Mouse (Mus musculus): Measurements from ENCODE around the gene Aicda. TPM values are rescaled to one million over a fixed set of nuclear protein-coding genes. Genes with fewer than 3 reads are reported as not detected.
"Not testable (repeated sequence)": the region's sequence is repeated elsewhere in the genome, so short reads cannot be mapped to it uniquely, and the experiment has no call there.

Aicda gene
- polyA plus RNA-seq, 1 experiment from 2014 or later: not detected

GRCm38 (mm10) chr6:122562463-122562862, 8.9 kb downstream of the Aicda start:
- peak; percentile 37 for ATAC-seq (replicated peaks; ENCODE audit: low FRiP score)
- peak; percentile 80 for DNase-seq (ENCODE audit: low spot score)
- Histone ChIP-seq H3K4me1 (replicated peaks; ENCODE audit: control insufficient read depth, insufficient read depth, low read length) (no peaks in the 10 kb centered on the region; the same call in 1 of the 2 replicates), H3K36me3 (ENCODE audit: control insufficient read depth, insufficient read depth, low read length) (no peaks in the 10 kb centered on the region), H3K27me3 (ENCODE audit: control insufficient read depth, insufficient read depth, low read length) (no peaks in the 10 kb centered on the region), H3K27ac (ENCODE audit: low read depth, low read length) (no peak overlapping the region), H3K9me3 (ENCODE audit: control insufficient read depth, low read length) (no peaks in the 10 kb centered on the region), H3K4me2 (ENCODE audit: low read depth, low read length, severe bottlenecking) (no peak overlapping the region), H3K4me3 (ENCODE audit: low read depth, low read length) (no peak overlapping the region), H3K9ac (ENCODE audit: low read length) (no peak overlapping the region)
- 2% methylated on average over 6 of the region's 6 CpGs for WGBS

- ATAC-seq (replicated peaks; ENCODE audit: low FRiP score) (no peak), DNase-seq (ENCODE audit: low spot score) (no peak)
- WGBS: 90% methylated on average over 9 of the region's 9 CpGs
- no peaks in the 10 kb centered on the region for H3K27me3 ChIP-seq (ENCODE audit: control insufficient read depth, insufficient read depth, low read length)
- no peak overlapping the region for H3K4me2 ChIP-seq (ENCODE audit: low read depth, low read length, severe bottlenecking)
- no peak overlapping the region for H3K27ac ChIP-seq (ENCODE audit: low read depth, low read length)
- no peaks in the 10 kb centered on the region; the same call in 1 of the 2 replicates for H3K4me1 ChIP-seq (replicated peaks; ENCODE audit: control insufficient read depth, insufficient read depth, low read length)
- H3K9me3 ChIP-seq (ENCODE audit: control insufficient read depth, low read length): no peaks in the 10 kb centered on the region
- H3K4me3 ChIP-seq (ENCODE audit: low read depth, low read length): no peak overlapping the region
- no peak overlapping the region for H3K9ac ChIP-seq (ENCODE audit: low read length)
- H3K36me3 ChIP-seq (ENCODE audit: control insufficient read depth, insufficient read depth, low read length): no peaks in the 10 kb centered on the region
Measured at GRCm38 (mm10) chr6:122565070-122565784, 11.6 kb downstream of the Aicda start.

- Histone ChIP-seq H3K9me3 (ENCODE audit: control insufficient read depth, low read length) (no peaks in the 10 kb centered on the region), H3K4me3 (ENCODE audit: low read depth, low read length) (no peak overlapping the region), H3K27me3 (ENCODE audit: control insufficient read depth, insufficient read depth, low read length) (no peaks in the 10 kb centered on the region), H3K4me1 (replicated peaks; ENCODE audit: control insufficient read depth, insufficient read depth, low read length) (no peaks in the 10 kb centered on the region), H3K4me2 (ENCODE audit: low read depth, low read length, severe bottlenecking) (no peak overlapping the region), H3K27ac (ENCODE audit: low read depth, low read length) (no peak overlapping the region), H3K36me3 (ENCODE audit: control insufficient read depth, insufficient read depth, low read length) (no peaks in the 10 kb centered on the region), H3K9ac (ENCODE audit: low read length) (no peak overlapping the region)
- 72% methylated on average over 5 of the region's 5 CpGs for WGBS
- DNase-seq (ENCODE audit: low spot score) (no peak), ATAC-seq (replicated peaks; ENCODE audit: low FRiP score) (no peak)
Measured at GRCm38 (mm10) chr6:122569113-122569512, 15.5 kb downstream of the Aicda start.

DNA sequence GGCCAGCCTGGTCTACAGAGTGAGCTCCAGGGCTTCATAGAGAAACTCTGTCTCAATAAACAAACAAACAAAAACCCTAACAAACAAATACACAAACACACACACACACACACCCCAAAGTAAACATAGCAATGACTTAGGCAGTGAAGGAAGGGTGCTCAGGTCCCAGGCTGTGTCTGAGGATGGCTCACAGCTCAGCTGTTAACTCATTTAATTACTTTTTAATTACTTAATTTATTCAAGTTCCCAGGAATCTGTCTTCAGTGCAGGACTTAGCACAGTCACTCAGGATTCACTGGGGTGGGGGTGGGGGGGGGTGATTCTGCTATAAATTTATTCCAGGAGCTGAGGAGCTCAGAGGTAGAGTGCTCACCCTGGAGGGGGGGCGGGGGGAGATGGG, 16.2 kb downstream of the Aicda start:
- H3K36me3 ChIP-seq (ENCODE audit: control insufficient read depth, insufficient read depth, low read length): no peaks in the 10 kb centered on the region
- ATAC-seq (replicated peaks; ENCODE audit: low FRiP score): peak; percentile 30
- 79% methylated on average over 1 of the region's 1 CpGs for WGBS
- DNase-seq (ENCODE audit: low spot score): no peak
- no peaks in the 10 kb centered on the region for H3K4me1 ChIP-seq (replicated peaks; ENCODE audit: control insufficient read depth, insufficient read depth, low read length)
- no peaks in the 10 kb centered on the region for H3K27me3 ChIP-seq (ENCODE audit: control insufficient read depth, insufficient read depth, low read length)
- H3K9me3 ChIP-seq (ENCODE audit: control insufficient read depth, low read length): no peaks in the 10 kb centered on the region
- no peak overlapping the region for H3K4me2 ChIP-seq (ENCODE audit: low read depth, low read length, severe bottlenecking)
- H3K27ac ChIP-seq (ENCODE audit: low read depth, low read length): no peak overlapping the region
- no peak overlapping the region for H3K9ac ChIP-seq (ENCODE audit: low read length)
- no peak overlapping the region for H3K4me3 ChIP-seq (ENCODE audit: low read depth, low read length)

- Histone ChIP-seq H3K36me3 (ENCODE audit: control insufficient read depth, insufficient read depth, low read length) (no peaks in the 10 kb centered on the region), H3K4me2 (ENCODE audit: low read depth, low read length, severe bottlenecking) (no peak overlapping the region), H3K4me3 (ENCODE audit: low read depth, low read length) (no peak overlapping the region), H3K27me3 (ENCODE audit: control insufficient read depth, insufficient read depth, low read length) (no peaks in the 10 kb centered on the region), H3K4me1 (replicated peaks; ENCODE audit: control insufficient read depth, insufficient read depth, low read length) (no peaks in the 10 kb centered on the region), H3K9ac (ENCODE audit: low read length) (no peak overlapping the region), H3K9me3 (ENCODE audit: control insufficient read depth, low read length) (no peaks in the 10 kb centered on the region), H3K27ac (ENCODE audit: low read depth, low read length) (no peak overlapping the region)
- DNase-seq (ENCODE audit: low spot score): no peak
- no peak for ATAC-seq (replicated peaks; ENCODE audit: low FRiP score)
- WGBS: 74% methylated on average over 8 of the region's 8 CpGs
Measured at GRCm38 (mm10) chr6:122570695-122571616, 17.4 kb downstream of the Aicda start.

DNA sequence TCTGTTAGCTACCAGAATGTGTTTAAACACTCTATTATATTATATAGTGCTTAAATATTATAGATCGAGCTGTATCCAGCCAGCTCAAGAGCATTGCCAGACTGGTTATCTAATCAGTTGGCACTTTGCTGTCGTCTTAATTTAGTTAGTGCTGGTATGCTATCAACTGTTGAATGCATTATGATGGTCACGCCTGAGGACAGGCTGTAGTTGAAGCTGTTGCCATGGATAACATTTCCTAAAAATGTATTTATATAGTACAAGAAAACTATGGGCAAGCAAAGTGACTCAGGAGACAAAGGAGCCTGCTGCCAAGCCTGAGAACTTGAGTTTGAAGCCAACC, 18.0 kb downstream of the Aicda start:
- ATAC-seq (replicated peaks; ENCODE audit: low FRiP score) (no peak), DNase-seq (ENCODE audit: low spot score) (no peak)
- Histone ChIP-seq H3K4me3 (ENCODE audit: low read depth, low read length) (no peak overlapping the region), H3K9me3 (ENCODE audit: control insufficient read depth, low read length) (no peaks in the 10 kb centered on the region), H3K9ac (ENCODE audit: low read length) (no peak overlapping the region), H3K27me3 (ENCODE audit: control insufficient read depth, insufficient read depth, low read length) (no peaks in the 10 kb centered on the region), H3K36me3 (ENCODE audit: control insufficient read depth, insufficient read depth, low read length) (no peaks in the 10 kb centered on the region), H3K4me2 (ENCODE audit: low read depth, low read length, severe bottlenecking) (no peak overlapping the region), H3K27ac (ENCODE audit: low read depth, low read length) (no peak overlapping the region), H3K4me1 (replicated peaks; ENCODE audit: control insufficient read depth, insufficient read depth, low read length) (no peaks in the 10 kb centered on the region)
- 94% methylated on average over 3 of the region's 3 CpGs for WGBS

- H3K27me3 ChIP-seq (ENCODE audit: control insufficient read depth, insufficient read depth, low read length); H3K4me2 ChIP-seq (ENCODE audit: low read depth, low read length, severe bottlenecking); H3K36me3 ChIP-seq (ENCODE audit: control insufficient read depth, insufficient read depth, low read length); ATAC-seq (replicated peaks; ENCODE audit: low FRiP score); H3K4me1 ChIP-seq (replicated peaks; ENCODE audit: control insufficient read depth, insufficient read depth, low read length); H3K4me3 ChIP-seq (ENCODE audit: low read depth, low read length); DNase-seq (ENCODE audit: low spot score); H3K9ac ChIP-seq (ENCODE audit: low read length); H3K27ac ChIP-seq (ENCODE audit: low read depth, low read length); H3K9me3 ChIP-seq (ENCODE audit: control insufficient read depth, low read length): not testable (repeated sequence)
- WGBS: 77% methylated on average over 1 of the region's 1 CpGs
Measured at GRCm38 (mm10) chr6:122575037-122575436, 21.4 kb downstream of the Aicda start.

DNA sequence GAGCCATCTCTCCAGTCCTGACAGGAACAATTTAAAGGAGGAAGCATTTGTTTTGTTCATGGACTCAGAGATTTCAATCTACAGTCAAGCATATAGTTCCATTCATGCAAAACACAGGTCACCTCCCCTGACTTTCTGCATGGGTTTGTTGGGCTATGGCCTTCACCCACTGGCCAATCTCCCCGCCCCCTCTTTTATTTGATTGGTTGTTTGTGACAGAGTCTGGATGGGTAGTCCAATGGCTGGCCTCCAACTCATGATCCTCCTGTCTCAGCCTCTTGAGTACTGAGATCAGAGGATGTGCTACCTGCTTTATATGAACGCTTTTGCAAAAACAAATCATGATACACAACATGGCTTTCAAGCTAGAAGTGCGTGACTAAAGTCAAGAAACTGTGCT, 23.4 kb downstream of the Aicda start:
- Histone ChIP-seq H3K27me3 (ENCODE audit: control insufficient read depth, insufficient read depth, low read length) (no peaks in the 10 kb centered on the region), H3K9ac (ENCODE audit: low read length) (no peak overlapping the region), H3K4me3 (ENCODE audit: low read depth, low read length) (no peak overlapping the region), H3K36me3 (ENCODE audit: control insufficient read depth, insufficient read depth, low read length) (no peaks in the 10 kb centered on the region), H3K9me3 (ENCODE audit: control insufficient read depth, low read length) (no peaks in the 10 kb centered on the region), H3K4me1 (replicated peaks; ENCODE audit: control insufficient read depth, insufficient read depth, low read length) (no peaks in the 10 kb centered on the region), H3K4me2 (ENCODE audit: low read depth, low read length, severe bottlenecking) (no peak overlapping the region), H3K27ac (ENCODE audit: low read depth, low read length) (no peak overlapping the region)
- WGBS: 92% methylated on average over 3 of the region's 3 CpGs
- ATAC-seq (replicated peaks; ENCODE audit: low FRiP score) (no peak), DNase-seq (ENCODE audit: low spot score) (no peak)

Data from forebrain, embryonic 11.5 days (tissue).